Mouse (Mus musculus): ENCODE measurements around the gene Cyp4f16.
"Not testable (repeated sequence)": the region's sequence is repeated elsewhere in the genome, so short reads cannot be mapped to it uniquely, and the experiment has no call there.

The Cyp4f16 gene

GRCm38 (mm10) chr17:32550900-32551770, 14.8 kb downstream of the Cyp4f16 start:
- DNase-seq (ENCODE audit: low read depth): peak; percentile 91

DNA sequence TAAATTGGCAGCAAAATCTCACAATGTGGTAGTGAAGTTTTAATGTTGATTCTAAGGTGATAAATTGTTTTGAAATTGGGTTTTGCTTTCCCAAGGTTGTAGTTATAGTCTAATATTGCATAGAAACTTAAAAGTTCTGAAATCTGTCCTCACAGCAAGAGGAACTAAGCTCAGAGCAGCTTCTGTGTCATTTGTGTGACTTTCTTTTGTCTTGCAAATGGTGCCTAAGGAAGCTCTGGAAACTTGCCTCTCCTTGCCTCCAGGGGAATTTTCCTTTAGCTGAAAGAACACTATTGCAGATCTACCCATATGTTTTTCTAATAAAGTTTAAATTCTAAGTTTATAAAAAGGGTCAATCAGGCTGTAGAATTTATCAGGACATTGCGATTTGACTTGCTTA, 16.7 kb downstream of the Cyp4f16 start:
- not testable (repeated sequence) for DNase-seq (ENCODE audit: low read depth)

DNA sequence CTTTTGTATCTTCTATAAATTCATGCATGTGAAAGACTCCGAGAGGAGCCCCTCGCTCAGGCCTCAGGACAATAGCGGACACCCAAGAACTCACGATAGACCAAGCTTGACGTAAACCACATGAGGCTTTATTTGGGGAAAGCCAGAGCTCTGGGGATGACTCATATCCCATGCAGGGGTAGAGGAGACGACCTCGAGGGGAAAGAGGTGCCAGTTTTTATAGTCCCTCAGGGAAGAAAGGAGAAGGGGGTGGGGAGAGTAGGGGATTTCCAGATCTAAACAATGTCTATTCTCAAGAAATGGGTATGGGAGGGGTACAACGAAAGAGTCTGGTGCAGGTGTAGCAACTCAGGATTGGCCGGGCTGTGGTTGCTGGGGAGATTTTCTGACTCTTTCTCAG, 18.0 kb downstream of the Cyp4f16 start:
- peak; percentile 21 for DNase-seq (ENCODE audit: low read depth)

GRCm38 (mm10) chr17:32563301-32563700, 26.9 kb downstream of the Cyp4f16 start:
- not testable (repeated sequence) for DNase-seq (ENCODE audit: low read depth)

GRCm38 (mm10) chr17:32573286-32573685, 36.9 kb downstream of the Cyp4f16 start:
- not testable (repeated sequence) for DNase-seq (ENCODE audit: low read depth)

DNA sequence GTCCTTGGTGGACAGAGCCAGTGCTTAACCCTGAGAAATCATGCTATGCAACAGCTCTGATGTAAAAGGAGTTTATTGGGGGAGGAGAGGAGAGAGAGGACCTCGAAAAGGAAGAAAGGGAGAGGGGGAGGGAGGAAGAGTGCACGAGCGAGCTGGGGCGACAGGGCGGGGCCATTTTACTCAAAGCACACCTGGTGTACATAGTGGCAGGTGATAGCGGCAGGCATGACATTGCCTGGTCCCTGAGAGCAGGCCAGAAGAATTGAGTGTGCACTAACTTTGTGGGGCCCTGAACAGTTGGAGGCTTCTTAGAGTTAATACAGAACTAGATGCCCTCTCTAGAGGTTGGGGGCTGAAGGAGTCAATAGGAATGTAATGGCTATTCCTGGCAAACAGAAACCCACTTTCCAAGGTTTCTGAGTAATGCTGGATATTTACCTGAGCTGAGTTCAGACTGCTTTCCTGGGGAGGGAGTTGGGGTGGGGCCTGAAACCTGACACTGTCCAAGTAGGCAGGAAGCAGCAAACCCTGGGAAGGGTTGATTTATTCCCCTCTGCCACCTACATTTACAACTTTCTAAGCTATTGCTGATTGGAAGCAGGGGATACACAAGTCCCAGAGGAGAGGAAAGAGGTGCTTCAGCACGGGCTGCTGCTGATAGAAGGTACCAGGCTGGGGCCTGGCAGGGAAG, 41.3 kb downstream of the Cyp4f16 start:
- DNase-seq (ENCODE audit: low read depth): no peak

DNA sequence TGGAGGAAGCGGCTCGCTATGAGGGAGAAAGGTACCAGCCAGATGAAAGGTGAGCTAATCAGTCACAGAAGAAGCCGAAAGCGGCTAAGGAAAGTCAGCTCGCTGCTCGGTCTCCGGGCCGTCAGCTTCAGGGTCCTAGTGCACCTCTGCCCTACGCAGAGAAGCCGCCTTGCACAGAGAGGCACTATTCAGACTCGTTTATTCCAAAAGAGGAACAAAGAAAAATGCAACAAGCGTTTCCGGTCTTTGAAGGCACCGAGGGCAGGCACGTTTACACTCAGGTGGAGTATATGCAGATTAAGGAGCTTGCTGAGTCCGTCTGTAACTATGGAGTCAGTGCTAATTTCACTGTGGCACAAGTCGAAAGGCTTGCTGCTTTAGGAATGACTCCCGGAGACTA, 60.1 kb downstream of the Cyp4f16 start:
- DNase-seq (ENCODE audit: low read depth): no peak

All from induced T-regulatory cell, adult 2 months (primary cell).